Mouse (Mus musculus): Measurements from ENCODE around the gene Itprid1.
A peak's percentile ranks its signal among the peaks of the same experiment; 100 is the strongest.

Gene Itprid1

DNA sequence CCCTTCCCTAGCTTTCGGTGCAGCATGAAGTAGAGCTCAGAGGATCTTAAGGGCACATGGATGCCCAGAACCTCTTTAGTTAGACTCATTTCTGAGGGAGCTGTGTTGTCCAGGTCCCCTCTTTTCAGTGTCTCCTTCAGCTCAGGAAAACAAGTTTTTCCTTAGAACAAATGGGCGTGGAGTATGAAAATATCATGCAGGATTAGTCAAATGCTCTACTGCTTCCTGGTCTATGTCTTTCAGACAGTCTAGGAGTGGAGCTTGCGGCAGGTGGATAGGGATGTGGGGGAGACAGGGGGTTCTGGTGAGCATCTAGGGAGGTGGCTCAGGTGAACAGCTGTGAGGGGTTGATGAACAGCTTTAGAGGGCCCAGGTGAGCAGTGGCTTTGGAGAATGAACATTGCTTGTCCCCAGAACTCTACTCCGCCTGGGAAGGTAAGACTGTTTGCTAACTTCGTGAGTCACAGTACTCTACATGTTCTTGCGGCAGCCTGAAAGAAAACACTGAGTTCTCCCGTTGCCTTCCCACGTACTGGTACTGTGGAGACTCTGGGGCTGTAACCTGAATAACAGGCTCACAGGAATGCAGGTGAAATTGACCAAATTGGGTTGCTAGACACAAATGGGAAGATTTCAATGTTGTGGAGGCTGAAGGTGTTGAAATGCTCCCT lies at the start of gene Itprid1:
TSS of gene Itprid1 (plus strand) at position 246 of the 671 bp plus-strand sequence.
- DNase-seq (ENCODE audit: extremely low spot score, low read depth, low spot score), result no peak

DNA sequence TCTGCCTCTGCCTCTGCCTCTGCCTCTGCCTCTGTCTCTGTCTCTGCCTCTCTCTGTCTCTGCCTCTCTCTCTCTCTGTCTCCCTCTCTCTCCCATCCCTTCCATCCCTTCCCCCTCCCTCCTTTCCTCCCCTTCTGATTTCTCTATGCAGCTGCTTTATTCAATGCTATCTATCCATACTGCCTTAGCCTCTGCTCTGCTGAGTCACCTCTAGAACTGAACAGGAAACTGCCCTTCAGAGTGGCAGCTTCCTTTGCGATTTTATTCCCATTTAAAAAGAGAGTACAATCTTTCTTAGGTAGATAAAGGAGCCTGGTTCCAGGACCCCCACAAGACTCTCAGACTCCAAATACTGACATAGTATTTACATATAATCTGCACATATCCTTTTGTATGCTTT lies 47.1 kb upstream of the Itprid1 start:
- no peak for DNase-seq (ENCODE audit: extremely low spot score, low read depth, low spot score)

DNA sequence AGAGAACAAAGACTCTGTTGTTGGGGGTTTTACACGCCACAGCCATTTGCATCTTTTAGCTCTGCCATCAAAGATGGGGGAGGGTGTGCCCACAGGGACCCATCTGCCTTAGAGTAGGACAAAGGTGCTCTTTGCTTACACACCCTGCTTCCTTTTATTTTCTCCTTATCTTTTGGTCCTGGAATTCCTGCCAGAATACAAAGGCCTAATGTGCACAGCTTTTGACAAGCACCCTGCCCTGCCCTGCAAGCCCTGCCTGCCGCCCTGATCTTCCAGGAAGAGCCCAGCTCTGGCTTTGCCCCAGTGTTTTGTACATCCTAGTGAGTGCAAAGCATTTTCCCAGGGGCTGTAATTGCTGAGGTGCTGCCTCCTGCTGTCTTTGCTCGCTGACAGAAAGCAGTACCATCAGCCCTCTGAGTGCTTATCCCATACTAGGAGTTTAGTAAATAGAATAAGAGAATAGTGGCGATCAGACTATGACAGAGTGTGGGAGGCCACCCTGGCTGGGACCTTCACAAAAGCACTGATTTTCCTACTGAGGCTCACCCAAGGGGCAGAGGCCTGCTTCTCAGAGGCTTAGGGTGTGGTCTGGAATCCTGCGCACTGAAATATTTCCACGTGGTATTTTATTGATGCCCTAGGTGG lies 44.7 kb upstream of the Itprid1 start:
- no peak for DNase-seq (ENCODE audit: extremely low spot score, low read depth, low spot score)

DNA sequence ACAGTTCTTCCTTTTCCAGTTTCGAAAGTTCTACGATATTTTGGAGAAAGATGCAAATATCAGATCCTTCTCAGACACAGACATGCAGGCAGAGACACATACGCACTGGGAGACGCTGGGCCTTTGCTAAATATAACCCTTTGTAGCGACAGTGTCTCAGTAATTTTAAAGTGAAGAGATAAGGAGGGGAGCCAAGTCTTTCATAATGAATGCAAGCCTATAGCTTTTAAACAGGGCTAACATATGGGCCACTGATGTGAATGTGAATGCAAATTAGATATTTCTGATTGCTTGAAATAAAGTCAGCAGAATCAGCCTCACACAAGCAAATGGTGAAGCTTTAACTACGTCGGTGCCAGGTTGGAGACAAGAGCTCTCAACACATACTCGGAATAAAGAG lies 44.2 kb upstream of the Itprid1 start:
- no peak for DNase-seq (ENCODE audit: extremely low spot score, low read depth, low spot score)

DNA sequence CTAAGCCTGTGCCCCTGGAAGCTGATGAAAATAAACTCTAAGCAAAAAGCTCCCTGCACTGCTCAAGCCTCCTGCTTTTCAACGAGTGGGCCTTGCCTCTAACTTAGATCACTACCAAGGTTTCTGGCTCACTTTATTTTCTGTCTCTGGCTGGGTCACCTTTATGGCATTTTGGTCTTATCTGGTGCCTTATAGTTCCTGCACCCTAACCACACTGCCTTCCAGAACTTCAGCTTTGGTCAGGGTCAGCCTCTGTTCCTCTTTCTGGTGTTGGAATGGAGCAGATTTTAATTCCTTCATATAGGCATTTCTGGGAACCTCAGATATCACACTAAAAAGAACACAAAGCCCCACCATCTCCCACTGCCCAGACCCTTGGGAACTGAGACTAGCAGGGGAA lies 34.0 kb upstream of the Itprid1 start:
- no peak for DNase-seq (ENCODE audit: extremely low spot score, low read depth, low spot score)

DNA sequence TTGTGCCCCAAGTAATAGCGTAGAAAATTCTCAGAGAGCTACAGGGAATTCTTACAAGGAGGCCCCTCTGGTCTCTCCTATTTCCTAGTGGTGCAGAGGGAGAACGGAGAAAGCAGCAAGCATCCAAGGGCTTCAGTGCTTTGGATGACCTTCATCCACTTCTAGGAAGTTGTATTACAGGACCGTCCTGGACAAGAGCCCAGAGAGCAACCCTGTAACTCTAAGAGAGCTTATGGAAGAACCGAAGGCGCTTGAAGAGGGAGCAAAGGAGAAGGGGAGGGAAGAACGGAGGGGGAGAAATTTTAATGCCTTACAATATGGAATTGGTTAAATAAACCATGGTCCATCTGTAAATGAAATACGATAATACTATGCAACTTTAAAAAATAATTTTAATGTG lies 33.3 kb upstream of the Itprid1 start:
- DNase-seq (ENCODE audit: extremely low spot score, low read depth, low spot score), result no peak

DNA sequence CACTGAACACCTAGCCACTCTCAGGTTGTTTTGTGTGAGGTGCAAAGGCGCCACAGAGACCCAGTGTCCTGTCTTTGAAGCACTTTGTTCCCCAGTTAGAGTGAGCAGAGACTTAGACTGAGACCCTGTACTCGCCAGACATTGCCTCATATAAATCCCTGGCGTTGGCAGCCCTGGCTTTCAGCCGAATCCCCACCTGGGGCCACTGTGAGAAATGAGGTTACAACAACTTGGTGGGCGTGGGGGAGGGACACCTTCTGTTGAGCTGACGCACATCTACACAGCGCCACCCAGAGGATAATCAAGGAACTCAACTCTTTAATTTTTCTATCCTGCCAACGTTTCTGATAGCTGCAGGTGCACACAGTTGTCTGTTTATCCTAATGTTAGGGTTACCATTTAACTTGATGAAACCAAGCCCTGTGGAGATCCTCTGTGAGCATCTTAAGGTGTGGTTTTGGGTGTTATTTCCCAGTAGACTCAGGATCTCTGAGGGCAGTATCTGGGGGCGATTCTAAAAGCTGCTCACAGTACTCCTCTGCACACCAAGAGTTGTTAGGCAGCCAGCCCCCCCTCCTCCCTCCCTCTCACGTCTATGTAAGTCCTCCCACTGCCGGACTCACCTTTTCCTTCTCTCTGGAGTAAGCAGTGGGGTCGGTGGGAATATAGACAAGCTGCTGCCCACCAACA lies 32.6 kb upstream of the Itprid1 start:
- DNase-seq (ENCODE audit: extremely low spot score, low read depth, low spot score), result peak; percentile 8

DNA sequence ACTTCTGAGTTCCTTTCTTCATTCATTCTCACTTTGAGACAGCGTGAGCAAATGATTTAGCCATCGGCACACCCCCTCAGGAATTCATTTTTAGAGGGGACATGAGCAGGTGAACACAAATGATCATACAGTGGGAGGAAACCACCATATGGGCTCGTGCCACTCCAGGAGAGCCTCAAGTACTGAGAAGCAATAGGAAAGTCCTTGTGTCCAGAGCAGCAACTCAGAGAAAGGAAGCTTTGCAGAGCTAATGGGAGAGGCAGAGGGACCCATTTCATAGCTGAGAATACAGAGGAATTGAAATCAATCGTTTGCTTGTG lies 32.1 kb upstream of the Itprid1 start:
- DNase-seq (ENCODE audit: extremely low spot score, low read depth, low spot score), result no peak

DNA sequence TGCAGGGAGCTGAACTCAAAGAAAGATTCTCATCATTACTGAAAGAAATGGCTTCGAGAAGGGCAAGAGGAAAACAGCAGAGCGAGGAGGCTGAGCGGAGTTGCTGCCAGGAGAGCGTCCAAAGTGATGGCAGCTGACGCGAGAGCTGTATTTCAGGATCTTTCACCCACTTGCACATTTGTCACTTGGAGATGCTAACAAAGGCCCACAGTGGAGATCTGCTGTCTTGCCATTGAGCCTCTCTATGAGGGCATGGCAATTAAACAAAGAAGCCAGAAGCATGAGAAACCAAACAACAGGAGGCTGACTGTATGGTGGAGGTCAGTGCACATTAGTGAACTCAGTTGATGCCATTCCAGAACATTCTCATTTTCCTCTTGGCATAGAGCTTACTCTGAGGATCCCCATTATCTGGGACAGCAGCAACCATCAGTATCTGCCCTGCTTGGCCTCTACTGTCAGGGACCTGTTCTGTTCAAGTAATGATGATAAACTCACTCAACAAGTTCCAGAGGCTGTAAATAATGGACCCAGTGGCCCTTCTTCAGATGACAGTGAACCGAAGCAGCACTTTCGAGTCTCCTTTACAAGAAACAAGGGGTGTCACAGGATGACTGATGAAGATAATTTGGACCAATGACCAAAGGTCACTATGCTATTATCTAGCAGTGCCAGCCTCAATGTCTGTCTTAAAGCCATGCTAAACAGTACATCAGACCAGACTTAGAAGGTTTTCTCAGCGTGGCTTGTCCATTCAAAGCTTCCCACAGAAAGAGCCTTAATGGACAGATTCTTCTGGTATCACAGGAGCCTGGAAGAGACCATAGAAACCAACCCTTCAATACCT lies 31.2 kb upstream of the Itprid1 start:
- no peak for DNase-seq (ENCODE audit: extremely low spot score, low read depth, low spot score)

DNA sequence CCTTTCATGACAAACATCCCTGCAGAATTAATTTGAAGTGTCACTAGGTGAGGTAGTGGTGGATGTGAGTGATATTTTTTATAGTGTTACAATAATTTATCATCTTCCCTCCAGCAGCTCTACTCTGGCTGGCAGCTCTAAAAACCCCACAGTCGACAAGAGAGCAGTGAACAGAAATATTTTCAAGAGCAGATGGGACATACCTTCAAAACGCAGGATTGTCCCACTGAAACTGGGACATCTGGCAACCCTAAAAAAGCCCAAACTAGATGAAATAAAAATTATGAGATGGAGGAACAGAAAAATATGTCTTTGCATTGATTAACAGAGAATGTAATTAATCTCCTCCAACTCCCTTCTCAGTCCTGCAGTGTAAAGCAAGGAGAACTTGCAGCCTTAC lies 30.2 kb upstream of the Itprid1 start:
- DNase-seq (ENCODE audit: extremely low spot score, low read depth, low spot score), result no peak

DNA sequence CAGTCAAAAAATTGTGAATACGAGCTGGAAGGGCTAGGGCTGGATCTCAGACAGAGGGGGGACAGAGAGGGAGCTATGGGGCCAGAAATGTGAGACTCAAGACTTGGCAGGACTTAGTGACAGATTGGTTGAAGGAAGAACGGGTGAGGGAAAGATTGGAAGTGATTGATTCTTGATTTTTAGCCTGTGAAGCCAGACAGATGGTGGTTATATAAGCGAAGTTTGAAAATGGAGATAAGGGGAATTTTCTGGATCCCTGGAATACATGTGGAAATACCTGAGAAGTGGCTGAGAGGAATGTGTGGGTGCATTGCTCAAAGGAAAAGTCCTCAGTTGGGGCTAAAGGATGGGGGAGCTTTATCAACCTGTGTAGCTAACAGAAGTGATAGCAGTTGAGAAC lies 28.0 kb upstream of the Itprid1 start:
- DNase-seq (ENCODE audit: extremely low spot score, low read depth, low spot score), result no peak

DNA sequence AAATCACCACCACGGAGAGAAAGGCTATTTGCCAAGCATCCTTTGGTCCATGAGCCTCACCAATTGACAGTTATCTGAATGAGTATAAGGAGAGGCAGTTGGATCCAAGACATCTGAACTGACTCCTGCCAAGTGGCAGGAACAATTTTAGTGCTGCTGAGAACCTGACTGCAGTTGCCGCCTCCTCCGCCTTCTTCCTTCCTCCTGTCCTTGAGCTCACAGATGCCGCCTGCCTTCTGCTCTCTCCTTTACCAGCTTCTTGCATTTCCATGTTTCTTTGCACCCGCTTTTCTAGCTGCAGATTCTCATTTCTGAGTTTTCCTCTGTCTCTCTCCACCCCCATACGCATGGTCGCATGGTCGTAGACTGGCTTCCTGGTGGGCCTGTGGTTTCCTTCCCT lies 25.5 kb upstream of the Itprid1 start:
- no peak for DNase-seq (ENCODE audit: extremely low spot score, low read depth, low spot score)

DNA sequence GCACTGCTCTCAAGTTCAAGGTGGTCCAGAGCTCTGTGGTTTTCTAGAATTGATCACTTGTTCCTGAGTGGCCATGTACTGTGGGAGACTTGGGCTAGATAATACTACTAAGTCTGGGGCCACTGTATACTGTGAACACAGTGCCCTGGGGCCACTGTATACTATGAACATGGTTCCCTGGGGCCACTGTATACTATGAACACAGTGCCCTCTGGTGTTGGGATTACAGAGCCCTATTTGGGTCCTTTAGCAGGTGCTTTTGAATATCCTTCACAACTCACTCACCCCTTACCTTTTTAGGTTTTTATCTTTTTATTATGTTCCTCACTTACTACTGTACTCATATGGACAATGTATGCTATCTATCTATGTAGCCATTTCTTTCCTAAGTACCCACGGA lies 24.3 kb upstream of the Itprid1 start:
- no peak for DNase-seq (ENCODE audit: extremely low spot score, low read depth, low spot score)

DNA sequence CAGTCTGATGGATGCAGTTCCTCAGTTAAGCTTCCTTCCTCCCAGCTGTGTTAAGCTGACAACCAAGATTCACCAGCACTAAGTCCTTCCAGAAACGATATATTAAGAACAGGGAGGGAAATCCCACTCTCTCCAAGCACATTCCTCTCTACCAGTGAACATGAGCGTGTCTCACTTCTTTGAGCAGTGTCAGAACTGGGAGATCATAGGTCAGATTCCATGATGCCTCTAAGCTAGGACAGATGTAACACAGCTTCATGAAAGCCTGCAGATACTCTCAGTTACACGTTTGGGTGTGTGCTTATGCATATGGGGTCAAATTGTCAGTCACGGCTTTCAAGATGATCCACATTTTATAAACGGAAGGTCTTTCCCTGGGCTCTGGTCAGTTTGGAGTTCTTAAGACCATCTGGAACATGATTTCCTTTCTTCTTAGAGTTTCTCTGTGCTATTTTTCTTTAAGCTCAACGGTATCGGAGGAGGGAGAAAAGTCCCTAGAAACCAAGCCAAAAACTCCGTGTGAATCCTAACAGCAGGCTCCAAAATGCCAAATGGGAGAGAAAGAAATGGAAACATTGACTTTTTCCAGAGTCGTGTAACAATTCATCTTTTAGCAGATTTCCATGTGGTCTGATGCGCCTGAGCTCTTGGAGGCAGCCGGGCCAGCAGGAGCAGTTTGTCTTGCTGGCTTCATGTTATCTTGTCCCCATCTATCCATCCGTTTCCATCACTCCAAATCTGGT lies 22.3 kb upstream of the Itprid1 start:
- no peak for DNase-seq (ENCODE audit: extremely low spot score, low read depth, low spot score)

DNA sequence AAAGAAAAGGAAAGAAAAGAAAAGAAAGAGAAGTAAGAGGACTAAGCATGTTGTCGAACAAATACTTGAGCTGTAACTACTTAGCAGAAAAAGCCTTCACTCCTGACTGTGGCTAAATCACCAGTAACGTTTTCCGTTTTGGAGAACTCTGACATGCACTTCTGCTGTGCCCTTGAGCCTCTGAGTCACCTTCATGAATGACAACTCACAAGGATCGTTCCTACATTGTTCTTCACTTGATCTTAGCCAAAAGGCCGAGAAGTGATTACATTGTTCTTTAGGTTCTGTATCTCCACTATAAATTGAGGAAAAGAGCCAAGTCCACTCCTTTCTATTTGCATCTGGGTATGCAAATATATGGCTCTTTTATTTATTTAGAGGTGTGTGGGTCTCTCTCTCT lies 19.8 kb upstream of the Itprid1 start:
- no peak for DNase-seq (ENCODE audit: extremely low spot score, low read depth, low spot score)

DNA sequence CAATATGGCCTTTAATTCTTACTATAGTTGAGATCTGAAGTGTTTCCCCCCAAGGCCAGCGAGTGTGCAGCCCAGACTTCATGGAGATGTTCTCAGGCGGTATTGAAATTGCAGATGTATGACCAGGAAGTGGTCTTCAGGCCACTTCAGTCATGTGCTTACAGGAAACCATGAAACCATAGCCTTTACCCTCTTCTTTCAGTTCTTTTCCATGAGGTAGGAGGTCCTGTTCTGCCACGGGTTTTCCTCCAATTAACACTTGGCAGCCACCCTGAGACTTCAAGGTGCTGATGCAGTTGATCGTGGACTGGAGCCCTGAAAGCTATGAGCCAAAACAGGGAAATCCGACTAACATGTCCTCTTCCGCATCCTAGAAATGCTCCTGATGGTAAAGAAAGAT lies 7.0 kb upstream of the Itprid1 start:
- DNase-seq (ENCODE audit: extremely low spot score, low read depth, low spot score), result no peak

DNA sequence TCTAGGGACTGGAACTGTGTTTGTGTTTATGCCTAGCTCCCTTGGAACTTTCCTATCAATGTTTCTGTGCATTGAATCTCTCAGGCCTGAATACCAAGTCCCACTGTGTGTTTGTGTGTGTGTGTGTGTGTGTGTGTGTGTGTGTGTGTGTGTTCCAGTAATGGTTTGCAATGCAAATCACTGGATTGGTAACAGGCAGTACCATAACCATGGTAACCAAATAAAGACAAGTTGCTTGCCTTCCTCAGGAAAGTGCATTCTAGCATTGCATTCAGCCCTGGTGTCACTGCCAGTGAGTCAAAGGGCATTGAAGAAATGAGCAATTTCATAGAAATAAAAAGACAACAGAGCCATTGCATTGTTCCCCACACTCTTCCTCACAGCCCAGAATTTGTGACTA lies 15.9 kb downstream of the Itprid1 start:
- DNase-seq (ENCODE audit: extremely low spot score, low read depth, low spot score), result no peak

DNA sequence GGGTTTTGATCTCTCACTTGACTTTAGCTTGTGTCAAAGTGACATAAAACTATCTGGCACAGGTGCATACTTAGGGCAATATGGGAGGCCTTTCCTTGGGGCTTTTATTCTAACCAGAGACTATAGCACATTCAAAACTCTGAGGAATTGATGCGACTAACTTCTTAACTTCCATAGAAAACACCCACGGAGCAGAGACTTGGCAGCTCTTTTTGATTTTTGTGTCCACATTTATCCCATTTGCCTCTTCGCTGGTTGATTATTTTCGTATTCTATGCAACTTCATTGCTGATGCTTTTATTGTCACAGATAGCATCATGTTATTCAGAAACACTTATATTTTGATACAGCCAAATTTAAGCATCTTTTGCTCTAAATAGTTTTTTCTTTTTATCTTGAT lies 19.4 kb downstream of the Itprid1 start:
- no peak for DNase-seq (ENCODE audit: extremely low spot score, low read depth, low spot score)

DNA sequence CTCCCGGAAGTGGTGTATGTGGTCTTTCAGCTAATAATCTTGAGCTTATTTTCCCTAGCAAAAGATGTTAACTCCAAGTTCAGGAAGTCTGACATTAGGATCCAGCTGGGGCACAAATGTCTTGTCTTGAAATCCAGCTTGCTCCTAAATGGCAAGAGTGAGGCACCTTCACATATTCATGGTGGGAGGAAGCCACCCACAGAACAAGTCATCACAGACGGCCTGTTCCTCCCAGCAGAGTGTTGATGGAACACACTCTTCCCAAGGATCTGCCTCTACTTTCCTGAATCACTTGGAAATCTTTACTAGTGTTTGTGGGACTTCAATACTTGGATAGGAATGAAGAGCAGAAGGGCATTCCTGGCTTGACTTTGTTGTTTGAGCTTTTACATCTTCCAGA lies 28.5 kb downstream of the Itprid1 start:
- DNase-seq (ENCODE audit: extremely low spot score, low read depth, low spot score), result no peak

DNA sequence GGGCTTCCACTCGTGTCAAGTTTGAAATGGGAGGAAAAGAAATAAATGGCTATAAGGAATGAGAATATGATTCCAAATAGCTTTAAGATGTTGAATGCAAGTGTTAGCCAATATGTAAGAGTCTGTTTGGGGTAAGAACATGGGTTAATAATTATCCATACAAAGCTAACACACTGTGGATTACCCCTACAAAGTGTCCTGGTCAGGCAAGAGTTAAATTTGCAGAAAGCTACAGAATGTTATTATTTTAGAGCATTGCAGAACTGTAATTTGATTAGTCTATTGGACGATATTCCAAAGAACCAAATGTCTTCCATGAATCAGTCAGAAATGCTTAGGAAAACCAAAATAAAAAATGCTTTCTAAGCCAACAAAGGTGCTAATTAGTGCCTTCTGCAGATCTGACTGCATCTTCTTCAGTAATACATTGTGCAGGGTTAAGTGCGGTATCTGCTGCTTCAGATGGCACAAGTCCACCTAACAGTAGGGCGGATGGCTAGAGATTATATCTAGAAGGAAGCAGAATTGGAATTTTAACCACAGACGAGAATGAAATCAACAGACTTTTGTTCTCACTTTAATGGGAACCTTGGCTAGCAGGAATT lies 42.8 kb downstream of the Itprid1 start:
- no peak for DNase-seq (ENCODE audit: extremely low spot score, low read depth, low spot score)

DNA sequence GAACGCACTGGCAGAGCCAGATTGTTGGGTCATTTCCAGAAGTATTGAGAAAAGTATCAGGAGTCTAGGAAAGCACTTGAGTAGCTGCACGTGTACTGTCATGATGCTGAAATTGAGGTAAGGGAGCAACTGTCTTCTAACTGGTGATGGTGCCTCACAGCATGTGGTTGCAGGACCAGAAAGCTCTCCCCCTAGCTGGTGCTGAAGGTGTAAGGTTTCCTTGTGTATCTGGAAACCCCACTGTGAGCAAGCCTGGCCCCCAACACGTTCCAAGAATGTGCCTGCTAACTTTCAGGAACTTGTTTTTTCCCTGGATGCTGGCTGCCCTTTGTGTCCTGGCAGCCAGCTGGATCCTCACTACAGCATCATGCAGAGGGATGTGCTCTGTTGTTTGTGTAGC lies 44.2 kb downstream of the Itprid1 start:
- no peak for DNase-seq (ENCODE audit: extremely low spot score, low read depth, low spot score)
